Mouse (Mus musculus) midbrain, embryonic 16.5 days (tissue): Measurements from ENCODE around the gene Vamp9. TPM values are rescaled to one million over a fixed set of nuclear protein-coding genes. Genes with fewer than 3 reads are reported as not detected.
A peak's percentile ranks its signal among the peaks of the same experiment; 100 is the strongest.

Experiments used
- ATAC-seq: fragments of 200-750 bp; cut with Nextera tagmentation; 2 replicates; pipeline ENCODE4 v1.8.0; 2017; ENCODE audit warnings: moderate TSS enrichment
- H3K27ac ChIP-seq: fragments of 300-500 bp; sonication (generic); 2 replicates; pipeline ENCODE4 v1.5.1; 2014; ENCODE audit warnings: mild to moderate bottlenecking, low read length, mixed read lengths
- H3K27me3 ChIP-seq: fragments of 300-500 bp; sonication (generic); 2 replicates; pipeline ENCODE4 v1.6.1; 2014; ENCODE audit warnings: low read depth, low read length, mixed read lengths; ENCODE audit not compliant: control insufficient read depth, insufficient read depth
- H3K36me3 ChIP-seq: fragments of 300-500 bp; sonication (generic); 2 replicates; pipeline ENCODE4 v1.6.1; 2014; ENCODE audit warnings: mild to moderate bottlenecking, low read length, moderate library complexity, mixed read lengths; ENCODE audit not compliant: control insufficient read depth, insufficient read depth
- H3K4me1 ChIP-seq: fragments of 300-500 bp; sonication (generic); 2 replicates; pipeline ENCODE4 v1.6.1; 2014; ENCODE audit warnings: mild to moderate bottlenecking, low read length, mixed read lengths; ENCODE audit not compliant: control insufficient read depth, insufficient read depth
- H3K4me2 ChIP-seq: fragments of 300-500 bp; sonication (generic); 2 replicates; pipeline ENCODE4 v1.6.1; 2014; ENCODE audit warnings: mild to moderate bottlenecking, low read length, mixed read lengths
- H3K4me3 ChIP-seq: fragments of 300-500 bp; sonication (generic); 2 replicates; pipeline ENCODE4 v1.5.1; 2014; ENCODE audit warnings: low read depth, mild to moderate bottlenecking, low read length, moderate library complexity, mixed read lengths
- H3K9ac ChIP-seq: fragments of 300-500 bp; sonication (generic); 2 replicates; pipeline ENCODE4 v1.6.1; 2014; ENCODE audit warnings: low read depth, low read length, mixed read lengths
- H3K9me3 ChIP-seq: fragments of 300-500 bp; sonication (generic); replicated peaks from 2 replicates; pipeline ENCODE4 v1.6.1; 2014; ENCODE audit warnings: mild to moderate bottlenecking, low read length, mixed read lengths; ENCODE audit not compliant: control insufficient read depth, poor library complexity, severe bottlenecking
- WGBS: fragments of 180-500 bp; shearing (Covaris S2); extraction: QIAGEN DNeasy Blood & Tissue Kit; methylation state at CpG from one replicate; pipeline ENCODE4 v1.1.7; 2014; 5-methylcytosine and 5-hydroxymethylcytosine counted together
- polyA plus RNA-seq: library from polyadenylated mRNA; unstranded; fragments of >200 nt; fragmentation: Nextera tagmentation; extraction: Ambion mirVana; gene quantifications from 2 replicates; pipeline ENCODE4 v1.2.1, GENCODE M21; 2015

The Vamp9 gene
- polyA plus RNA-seq, 1 experiment from 2014 or later: 1.0 TPM

DNA sequence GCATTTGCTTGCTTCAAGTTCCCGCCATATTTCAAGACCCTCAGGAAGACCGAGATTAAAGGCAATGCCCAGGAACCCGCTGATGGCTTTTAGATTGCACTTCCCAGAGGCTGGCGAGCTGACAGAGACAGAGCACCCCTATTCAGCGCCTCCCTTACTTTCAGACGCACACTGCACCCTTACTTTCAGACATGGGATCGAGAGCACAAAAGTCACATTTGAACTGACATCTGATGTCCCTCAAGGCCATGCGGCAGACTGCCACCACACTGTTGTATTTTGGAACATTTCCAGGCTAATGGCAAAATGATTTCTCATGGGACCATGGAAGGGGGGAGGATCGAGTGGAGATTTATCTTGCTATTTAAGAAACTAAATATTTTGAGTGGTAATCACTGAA lies 28.5 kb upstream of the Vamp9 start:
- no peaks in the 10 kb centered on the region for H3K9me3 ChIP-seq
- no peak overlapping the region for H3K4me2 ChIP-seq
- H3K4me3 ChIP-seq: no peak overlapping the region
- ATAC-seq: no peak
- 62% methylated on average over 9 of the region's 9 CpGs for WGBS
- H3K36me3 ChIP-seq: no peaks in the 10 kb centered on the region
- H3K27me3 ChIP-seq: no peaks in the 10 kb centered on the region; the same call in 1 of the 2 replicates
- H3K27ac ChIP-seq: no peak overlapping the region
- H3K4me1 ChIP-seq: peaks cover 2% of the 10 kb centered on the region; the same call in 1 of the 2 replicates
- H3K9ac ChIP-seq: no peak overlapping the region

DNA sequence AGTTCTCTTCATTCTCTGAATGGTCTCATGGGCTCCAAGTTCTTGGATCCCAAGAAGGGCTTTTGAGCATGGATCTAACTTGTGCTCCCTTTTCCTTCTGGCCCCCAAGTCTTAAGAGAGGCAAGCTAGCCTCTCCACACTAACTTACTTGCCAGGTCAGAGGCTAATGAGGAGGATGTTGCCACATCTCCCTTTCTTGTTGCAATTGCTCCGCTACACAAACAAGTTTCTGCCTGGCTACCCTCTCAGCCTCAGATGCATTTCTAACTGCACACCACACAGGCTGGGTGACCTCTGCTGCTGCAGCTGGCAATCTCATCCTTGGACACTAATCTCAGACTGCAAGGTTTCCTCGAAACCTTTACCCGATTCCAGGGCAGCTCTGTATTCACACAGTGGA lies 23.6 kb upstream of the Vamp9 start:
- ATAC-seq: no peak
- no peaks in the 10 kb centered on the region for H3K9me3 ChIP-seq
- no peak overlapping the region for H3K27ac ChIP-seq
- H3K9ac ChIP-seq: no peak overlapping the region
- H3K4me1 ChIP-seq: no peaks in the 10 kb centered on the region
- H3K27me3 ChIP-seq: no peaks in the 10 kb centered on the region; the same call in 1 of the 2 replicates
- H3K4me3 ChIP-seq: no peak overlapping the region
- H3K36me3 ChIP-seq: no peaks in the 10 kb centered on the region
- H3K4me2 ChIP-seq: no peak overlapping the region
- 82% methylated on average over 3 of the region's 3 CpGs for WGBS

DNA sequence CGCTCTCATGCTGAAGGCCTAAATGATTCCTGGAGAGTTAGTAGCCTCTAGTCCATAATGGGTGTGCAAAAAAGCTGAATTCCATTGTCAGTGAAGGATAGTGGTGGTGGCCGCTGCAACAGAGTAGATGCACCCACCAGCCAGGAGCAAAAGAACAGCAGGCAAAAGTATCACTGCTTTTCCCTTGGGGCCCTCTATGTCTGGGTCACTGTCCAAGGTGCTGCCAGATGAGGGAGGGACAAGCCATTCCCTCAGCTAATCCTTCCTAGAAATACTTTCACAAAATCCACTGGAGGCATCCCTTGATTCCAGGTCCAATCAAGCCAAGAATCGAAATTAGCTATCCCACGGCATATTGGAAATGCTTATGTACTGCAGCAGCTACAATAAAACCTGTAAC lies 22.0 kb upstream of the Vamp9 start:
- ATAC-seq: no peak
- Histone ChIP-seq H3K36me3 (no peaks in the 10 kb centered on the region), H3K27ac (no peak overlapping the region), H3K9ac (no peak overlapping the region), H3K4me3 (no peak overlapping the region), H3K4me2 (no peak overlapping the region), H3K9me3 (no peaks in the 10 kb centered on the region), H3K27me3 (no peaks in the 10 kb centered on the region; the same call in 1 of the 2 replicates), H3K4me1 (no peaks in the 10 kb centered on the region)
- WGBS: 93% methylated on average over 4 of the region's 4 CpGs

DNA sequence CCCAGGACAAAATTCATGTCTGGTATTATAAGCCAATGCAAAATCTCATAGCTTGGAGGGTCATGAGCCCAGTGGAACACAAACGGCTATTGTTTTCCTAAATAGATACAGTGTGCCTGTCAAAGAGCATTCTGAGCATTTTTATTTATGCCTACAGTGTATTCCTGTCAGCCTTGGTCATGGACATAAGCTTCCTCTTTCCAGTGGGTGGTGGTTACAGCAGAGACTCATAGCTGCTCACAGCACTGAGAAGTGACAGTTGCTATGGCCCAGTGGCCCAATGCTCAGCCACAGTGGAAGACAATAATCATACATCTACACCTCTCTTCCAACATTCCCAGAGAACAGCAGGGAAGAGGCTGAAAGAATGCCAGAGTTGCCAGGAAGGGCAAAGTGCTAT lies 18.9 kb upstream of the Vamp9 start:
- H3K4me2 ChIP-seq: no peak overlapping the region
- 86% methylated on average over 1 of the region's 1 CpGs for WGBS
- no peak overlapping the region for H3K9ac ChIP-seq
- H3K27ac ChIP-seq: no peak overlapping the region
- no peak for ATAC-seq
- H3K4me3 ChIP-seq: no peak overlapping the region
- H3K4me1 ChIP-seq: no peaks in the 10 kb centered on the region
- H3K27me3 ChIP-seq: no peaks in the 10 kb centered on the region
- H3K36me3 ChIP-seq: no peaks in the 10 kb centered on the region
- no peaks in the 10 kb centered on the region for H3K9me3 ChIP-seq

DNA sequence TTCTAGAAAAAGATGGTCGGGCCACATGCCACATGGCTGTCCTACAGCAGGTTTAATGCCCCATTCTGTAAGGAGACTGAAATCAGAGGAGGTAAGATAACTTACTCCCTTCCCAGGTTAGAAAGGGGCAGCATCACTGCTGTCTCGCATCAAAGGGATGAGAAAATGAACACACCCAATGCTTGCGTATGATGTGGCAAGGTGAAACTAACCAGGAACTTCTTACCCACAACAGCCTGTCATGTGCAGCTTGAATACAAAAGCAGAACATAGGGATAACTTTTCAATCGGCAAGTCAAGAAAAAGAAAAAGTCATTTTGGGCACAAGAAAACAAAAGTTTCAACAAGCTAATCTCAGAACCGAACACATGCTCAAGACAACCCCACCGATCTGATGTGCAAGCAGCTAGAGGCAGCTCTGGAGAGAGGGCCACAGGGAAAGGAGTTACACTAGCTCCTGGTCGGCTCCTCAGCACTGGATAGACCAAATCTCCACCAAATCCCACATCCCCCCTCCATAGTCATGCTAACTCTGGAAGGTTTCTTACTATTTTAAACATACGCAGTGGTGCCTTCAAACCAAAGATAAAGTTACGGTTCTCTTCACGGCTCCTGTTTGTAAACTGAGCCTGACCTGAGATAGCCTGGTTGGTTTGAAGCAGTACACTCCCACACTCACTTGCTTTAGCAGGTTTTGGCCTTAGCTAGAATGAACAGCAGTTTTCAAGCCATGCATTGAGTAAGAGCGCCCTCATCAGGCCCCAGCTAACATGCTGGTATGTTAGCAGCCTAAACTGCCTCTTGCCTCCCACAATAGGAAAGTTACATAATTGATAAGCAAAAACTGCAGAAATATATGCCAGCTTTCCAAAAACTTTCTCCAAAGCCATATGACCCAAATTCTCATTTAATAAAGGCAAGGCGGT lies 14.3 kb upstream of the Vamp9 start:
- no peaks in the 10 kb centered on the region for H3K27me3 ChIP-seq
- no peak overlapping the region for H3K4me2 ChIP-seq
- H3K36me3 ChIP-seq: no peaks in the 10 kb centered on the region
- H3K9ac ChIP-seq: no peak overlapping the region
- H3K4me1 ChIP-seq: no peaks in the 10 kb centered on the region
- no peak overlapping the region for H3K27ac ChIP-seq
- H3K4me3 ChIP-seq: no peak overlapping the region
- ATAC-seq: peak; percentile 72
- H3K9me3 ChIP-seq: no peaks in the 10 kb centered on the region
- WGBS: 67% methylated on average over 12 of the region's 12 CpGs

DNA sequence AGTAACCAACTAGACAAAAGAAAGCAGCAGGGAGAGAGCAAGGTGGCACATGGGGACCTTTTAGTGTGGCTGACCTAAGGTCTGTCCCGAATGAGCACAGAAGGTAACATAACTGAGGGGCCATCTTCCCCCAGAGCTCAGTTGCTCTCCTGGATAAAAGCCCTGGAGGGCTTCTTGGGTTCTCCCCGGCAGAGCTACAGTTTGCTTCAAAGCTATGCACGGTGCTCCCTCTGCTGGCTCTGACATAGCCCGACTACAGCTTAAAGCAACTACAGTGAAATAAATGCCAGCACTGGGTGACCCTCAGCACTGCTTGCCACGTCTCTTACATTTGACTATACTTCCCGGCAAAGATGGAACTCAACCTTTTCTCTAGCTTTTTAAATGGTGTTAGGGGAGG lies 6.0 kb upstream of the Vamp9 start:
- peak; percentile 90 for ATAC-seq
- Histone ChIP-seq H3K9ac (no peak overlapping the region), H3K9me3 (no peaks in the 10 kb centered on the region), H3K27me3 (no peaks in the 10 kb centered on the region), H3K4me3 (no peak overlapping the region), H3K36me3 (no peaks in the 10 kb centered on the region), H3K27ac (no peak overlapping the region), H3K4me2 (no peak overlapping the region), H3K4me1 (no peaks in the 10 kb centered on the region)
- 9% methylated on average over 6 of the region's 6 CpGs for whole genome bisulfite sequencing

DNA sequence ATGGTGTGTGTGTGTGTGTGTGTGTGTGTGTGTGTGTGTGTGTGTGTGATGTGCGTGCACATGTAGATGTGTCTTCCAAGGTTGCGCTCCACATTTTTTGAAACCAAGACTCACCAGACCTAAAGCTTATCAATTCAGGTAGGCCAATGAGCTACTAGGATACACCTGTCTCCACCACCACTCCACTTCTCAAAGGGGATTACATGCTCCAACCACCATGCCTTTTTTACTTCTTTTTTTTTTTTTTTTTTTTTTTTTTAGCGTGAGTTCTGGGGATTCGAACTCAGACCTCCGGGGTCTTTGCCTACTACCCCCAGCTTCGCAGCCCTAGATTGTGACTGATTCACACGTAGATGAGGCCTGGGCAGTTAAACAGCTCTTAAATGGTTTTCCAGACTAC lies 323 bp upstream of the Vamp9 start:
- H3K4me2 ChIP-seq: peak overlapping the region; percentile 78
- ATAC-seq: peak; percentile 6; the same call in 1 of the 2 replicates
- H3K4me1 ChIP-seq: peaks cover 3% of the 10 kb centered on the region; the same call in 1 of the 2 replicates
- H3K27ac ChIP-seq: no peak overlapping the region
- H3K4me3 ChIP-seq: peak overlapping the region; percentile 69
- no peaks in the 10 kb centered on the region for H3K27me3 ChIP-seq
- no peaks in the 10 kb centered on the region for H3K36me3 ChIP-seq
- no peaks in the 10 kb centered on the region for H3K9me3 ChIP-seq
- H3K9ac ChIP-seq: no peak overlapping the region
- WGBS: 73% methylated on average over 7 of the region's 7 CpGs

DNA sequence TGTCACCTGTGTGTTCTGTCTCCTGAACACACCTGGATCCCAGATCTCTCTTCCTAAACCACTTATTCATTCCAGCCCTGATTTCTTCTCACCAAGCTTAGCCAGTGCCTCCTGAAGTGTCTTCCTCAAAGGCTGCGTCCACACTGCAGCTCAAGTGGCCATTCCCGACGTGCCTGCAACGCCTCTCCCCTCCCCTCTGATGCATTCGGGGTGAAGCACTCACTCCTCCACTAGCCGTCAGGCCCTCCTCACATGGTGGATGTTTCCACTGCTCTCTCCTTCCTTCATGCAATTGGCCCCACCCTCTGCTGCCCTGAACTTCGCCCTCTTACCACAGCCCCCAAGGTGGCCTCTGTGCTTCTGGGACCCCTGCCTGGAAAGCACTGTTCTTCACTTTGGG lies 9.4 kb downstream of the Vamp9 start:
- no peak overlapping the region for H3K4me3 ChIP-seq
- no peaks in the 10 kb centered on the region for H3K4me1 ChIP-seq
- no peak overlapping the region for H3K4me2 ChIP-seq
- no peaks in the 10 kb centered on the region for H3K27me3 ChIP-seq
- 50% methylated on average over 7 of the region's 7 CpGs for WGBS
- no peaks in the 10 kb centered on the region for H3K36me3 ChIP-seq
- no peak overlapping the region for H3K27ac ChIP-seq
- ATAC-seq: no peak
- no peak overlapping the region for H3K9ac ChIP-seq
- no peaks in the 10 kb centered on the region for H3K9me3 ChIP-seq

DNA sequence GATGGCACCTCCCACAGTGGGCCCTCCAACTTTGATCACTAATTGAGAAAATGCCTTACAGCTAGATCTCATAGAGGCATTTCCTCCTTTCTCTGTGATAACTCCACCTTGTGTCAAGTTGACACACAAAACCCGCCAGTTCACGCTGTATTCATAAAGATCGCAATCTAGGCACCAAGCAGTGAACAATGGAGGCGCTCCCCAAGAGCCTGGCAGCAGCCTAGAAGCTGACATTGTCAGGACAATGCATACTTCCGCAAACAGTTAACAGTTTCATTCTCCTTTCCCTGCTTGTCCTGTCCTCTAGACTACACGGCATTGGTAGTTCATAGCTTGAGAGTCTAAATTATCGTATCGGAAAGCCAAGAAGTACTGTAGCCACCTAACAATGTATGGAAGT lies 16.0 kb downstream of the Vamp9 start:
- H3K4me2 ChIP-seq: no peak overlapping the region
- H3K36me3 ChIP-seq: no peaks in the 10 kb centered on the region
- no peak overlapping the region for H3K4me3 ChIP-seq
- 65% methylated on average over 8 of the region's 8 CpGs for WGBS
- H3K9ac ChIP-seq: no peak overlapping the region
- no peak for ATAC-seq
- H3K4me1 ChIP-seq: no peaks in the 10 kb centered on the region
- H3K27me3 ChIP-seq: no peaks in the 10 kb centered on the region
- H3K9me3 ChIP-seq: no peaks in the 10 kb centered on the region
- H3K27ac ChIP-seq: no peak overlapping the region
